Mouse (Mus musculus): ENCODE measurements around the gene Sall1. TPM values are rescaled to one million over a fixed set of nuclear protein-coding genes. Genes with fewer than 3 reads are reported as not detected.

The Sall1 gene
- total RNA-seq, 2 experiments from 2014 or later: not detected

- DNase-seq: no peak
These were observed 52.0 kb downstream of the Sall1 start for GRCm38 (mm10) chr8:88991780-88992509.

GRCm38 (mm10) chr8:88991176-88991575, 52.8 kb downstream of the Sall1 start:
- DNase-seq: no peak

- DNase-seq: no peak
These were observed 55.0 kb downstream of the Sall1 start for GRCm38 (mm10) chr8:88989002-88989401.

GRCm38 (mm10) chr8:88983468-88983867, 60.5 kb downstream of the Sall1 start:
- DNase-seq: no peak

Small RNA genes lying within 50 kb of the gene (microRNA-seq; reads per million reads assigned to microRNA genes)
- 0 reads per million in 2 experiments for gene Mir8110 (ENCODE audit: borderline replicate concordance in 2 of 2)
